Mouse (Mus musculus): ENCODE measurements around the gene 2310022A10Rik. TPM values are rescaled to one million over a fixed set of nuclear protein-coding genes. Genes with fewer than 3 reads are reported as not detected.

The 2310022A10Rik gene
- 13.2 and 14.3 TPM in 2 replicates for polyA plus RNA-seq (2021; fragmentation: Nextera tagmentation)
- long read RNA-seq, experiment 1, transcript 2310022A10Rik-205 (11 exons, 1,989 nt), result major isoform, 22 of 32 reads
- long read RNA-seq, experiment 1, partial matches to known transcripts, result 4 of 32 reads
- long read RNA-seq, experiment 1, other reads (novel, unspliced or antisense), result 2 of 32 reads
- long read RNA-seq, experiment 2, transcript 2310022A10Rik-201 (10 exons, 2,701 nt), result minor isoform, 73 of 212 reads
- long read RNA-seq, experiment 2, transcript 2310022A10Rik-205 (11 exons, 1,989 nt), result major isoform, 114 of 212 reads
- long read RNA-seq, experiment 2, partial matches to known transcripts, result 9 of 212 reads
- long read RNA-seq, experiment 2, other reads (novel, unspliced or antisense), result 16 of 212 reads

GRCm38 (mm10) chr7:27552931-27553513 is at the start of gene 2310022A10Rik, which contains the start of gene Pld3:
TSS of gene 2310022A10Rik (plus strand) at chr7:27553233.
TSS of gene Pld3 (minus strand) at chr7:27553218.

GRCm38 (mm10) chr7:27522967-27523366 is 30.1 kb upstream of the 2310022A10Rik start, which contains the start of gene Hipk4:
TSS of gene Hipk4 (plus strand) at chr7:27523267.

GRCm38 (mm10) chr7:27591266-27592216 is 38.5 kb downstream of the 2310022A10Rik start, which contains the start of gene Akt2:
TSS of gene Akt2 (plus strand) at chr7:27591552.

Other genes starting within 250 kb of the 2310022A10Rik start
- gene Ltbp4, start 215.5 kb upstream of the 2310022A10Rik start, polyA plus RNA-seq (2021; fragmentation: Nextera tagmentation), result 13.3 and 18.2 TPM in 2 replicates
- 2.9 and 3.8 TPM in 2 replicates for gene Shkbp1, start 197.2 kb upstream of the 2310022A10Rik start, polyA plus RNA-seq (2021; fragmentation: Nextera tagmentation)
- gene Gm20479, start 195.8 kb upstream of the 2310022A10Rik start, polyA plus RNA-seq (2021; fragmentation: Nextera tagmentation), result not detected in 2 replicates
- gene Sptbn4, start 105.5 kb upstream of the 2310022A10Rik start, polyA plus RNA-seq (2021; fragmentation: Nextera tagmentation), result 2.6 and 2.7 TPM in 2 replicates
- gene Blvrb, start 105.3 kb upstream of the 2310022A10Rik start, polyA plus RNA-seq (2021; fragmentation: Nextera tagmentation), result 41.8 and 47.3 TPM in 2 replicates
- 3.2 and 4.1 TPM in 2 replicates for gene Sertad3, start 79.5 kb upstream of the 2310022A10Rik start, polyA plus RNA-seq (2021; fragmentation: Nextera tagmentation)
- gene Sertad1, start 66.3 kb upstream of the 2310022A10Rik start, polyA plus RNA-seq (2021; fragmentation: Nextera tagmentation), result 10.4 and 13.1 TPM in 2 replicates
- 0.05 and 0.15 TPM in 2 replicates for gene Prx, start 53.9 kb upstream of the 2310022A10Rik start, polyA plus RNA-seq (2021; fragmentation: Nextera tagmentation)
- gene Hipk4, start 30.0 kb upstream of the 2310022A10Rik start, polyA plus RNA-seq (2021; fragmentation: Nextera tagmentation), result 7.2 and 14.8 TPM in 2 replicates
- gene Pld3, start within 50 bp of the 2310022A10Rik start, polyA plus RNA-seq (2021; fragmentation: Nextera tagmentation), result 471 and 602 TPM in 2 replicates
- gene Akt2, start 38.3 kb downstream of the 2310022A10Rik start, polyA plus RNA-seq (2021; fragmentation: Nextera tagmentation), result 106 and 111 TPM in 2 replicates
- 37.4 and 60.6 TPM in 2 replicates for gene Ttc9b, start 100.7 kb downstream of the 2310022A10Rik start, polyA plus RNA-seq (2021; fragmentation: Nextera tagmentation)
- gene Map3k10, start 121.4 kb downstream of the 2310022A10Rik start, polyA plus RNA-seq (2021; fragmentation: Nextera tagmentation), result 9.6 and 9.7 TPM in 2 replicates
- gene Zfp607b, start 136.1 kb downstream of the 2310022A10Rik start, polyA plus RNA-seq (2021; fragmentation: Nextera tagmentation), result 2.6 and 4.0 TPM in 2 replicates
- 6.1 and 8.2 TPM in 2 replicates for gene Zfp60, start 178.2 kb downstream of the 2310022A10Rik start, polyA plus RNA-seq (2021; fragmentation: Nextera tagmentation)

Data from layer of hippocampus, adult 6 months (tissue).